Mouse (Mus musculus): ENCODE measurements around the gene Tceal7. TPM values are rescaled to one million over a fixed set of nuclear protein-coding genes. Genes with fewer than 3 reads are reported as not detected.

The Tceal7 gene
- total RNA-seq, 1 experiment: 2.8 TPM

- peak; percentile 50 for DNase-seq (ENCODE audit: low read depth, low spot score)
- in situ Hi-C loops (cut with MboI; ENCODE audit: low sequenced_read_pairs in 2 of 2, unreplicated experiment in 2 of 2): no loop called here
- Histone ChIP-seq H3K4me3 (ENCODE audit: insufficient read depth in 1 of 2, low read depth in 1 of 2, low read length in 2 of 2, poor library complexity in 1 of 2, severe bottlenecking in 1 of 2) (no peak overlapping the region), H3K9ac (ENCODE audit: insufficient read depth, low read depth, low read length, poor library complexity, severe bottlenecking) (no peak overlapping the region), H3K27ac (ENCODE audit: insufficient read depth, low read depth, low read length, poor library complexity, severe bottlenecking) (no peak overlapping the region), H3K4me1 (ENCODE audit: control insufficient read depth in 2 of 2, insufficient read depth in 2 of 2, low read length in 2 of 2, poor library complexity in 1 of 2) (no peaks in the 10 kb centered on the region), H3K36me3 (ENCODE audit: control insufficient read depth, insufficient read depth, low read length, poor library complexity, severe bottlenecking) (no peaks in the 10 kb centered on the region), H3K9me3 (ENCODE audit: control insufficient read depth, insufficient read depth, low read depth, low read length) (no peaks in the 10 kb centered on the region)
- TF ChIP-seq ZC3H11A (IDR thresholded peaks at IDR 0.05; ENCODE audit: borderline replicate concordance, low read depth, low read length) (peak; percentile 71), MAFK (IDR thresholded peaks at IDR 0.05; ENCODE audit: insufficient read depth, low read depth, low read length) (no peak)
Measured at GRCm38 (mm10) chrX:136196873-136197272, 17.7 kb upstream of the Tceal7 start.

GRCm38 (mm10) chrX:136203257-136203656 is 11.3 kb upstream of the Tceal7 start:
- Histone ChIP-seq H3K27ac (ENCODE audit: insufficient read depth, low read depth, low read length, poor library complexity, severe bottlenecking) (no peak overlapping the region), H3K9me3 (ENCODE audit: control insufficient read depth, insufficient read depth, low read depth, low read length) (no peaks in the 10 kb centered on the region), H3K4me1 (ENCODE audit: control insufficient read depth in 2 of 2, insufficient read depth in 2 of 2, low read length in 2 of 2, poor library complexity in 1 of 2) (no peaks in the 10 kb centered on the region), H3K9ac (ENCODE audit: insufficient read depth, low read depth, low read length, poor library complexity, severe bottlenecking) (0 out of 2 replicates have a peak overlapping the region, but pooled peaks have one; percentile 32), H3K4me3 (ENCODE audit: insufficient read depth in 1 of 2, low read depth in 1 of 2, low read length in 2 of 2, poor library complexity in 1 of 2, severe bottlenecking in 1 of 2) (peak overlapping the region; percentile 58), H3K36me3 (ENCODE audit: control insufficient read depth, insufficient read depth, low read length, poor library complexity, severe bottlenecking) (no peaks in the 10 kb centered on the region)
- DNase-seq (ENCODE audit: low read depth, low spot score): no peak
- in situ Hi-C loops (cut with MboI; ENCODE audit: low sequenced_read_pairs in 2 of 2, unreplicated experiment in 2 of 2): no loop called here
- TF ChIP-seq ZC3H11A (IDR thresholded peaks at IDR 0.05; ENCODE audit: borderline replicate concordance, low read depth, low read length): no peak
- TF ChIP-seq ZNF384 (IDR thresholded peaks at IDR 0.05; ENCODE audit: low read depth, low read length): no peak
- TF ChIP-seq MAFK (IDR thresholded peaks at IDR 0.05; ENCODE audit: insufficient read depth, low read depth, low read length): no peak
- TF ChIP-seq HCFC1 (IDR thresholded peaks at IDR 0.05; ENCODE audit: borderline replicate concordance, insufficient read depth, low read length): no peak
- TF ChIP-seq CHD2 (IDR thresholded peaks at IDR 0.05; ENCODE audit: low read depth, low read length): no peak

DNA sequence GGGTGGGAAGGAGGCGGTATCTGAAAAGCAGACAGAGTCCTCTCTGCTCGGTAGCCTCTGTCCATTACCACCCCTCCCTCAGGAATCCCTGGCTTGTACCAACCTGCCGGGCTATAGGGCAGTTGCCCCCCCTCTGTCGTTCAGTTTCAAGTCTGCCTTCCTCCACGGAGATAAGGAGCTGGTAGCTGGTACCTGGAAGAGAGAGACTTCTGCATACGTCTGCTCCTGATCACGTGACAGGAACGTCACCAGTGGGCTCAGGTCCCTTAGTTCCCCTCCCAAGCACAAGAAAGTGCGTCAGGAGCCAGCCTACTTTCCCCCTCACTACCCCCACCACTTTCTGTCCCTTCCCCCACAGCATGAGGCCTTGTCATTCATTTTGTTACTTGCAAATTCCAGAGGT is 10.9 kb upstream of the Tceal7 start, which contains the start of gene Tceal5:
Gene Tceal5 (minus strand): TSS at position 213 of the 403 bp plus-strand sequence.
- no peak within 1 kb of the TSS for H3K27ac ChIP-seq (ENCODE audit: insufficient read depth, low read depth, low read length, poor library complexity, severe bottlenecking)
- no peaks in the 10 kb centered on the region for H3K4me1 ChIP-seq (ENCODE audit: control insufficient read depth in 2 of 2, insufficient read depth in 2 of 2, low read length in 2 of 2, poor library complexity in 1 of 2)
- peak within 1 kb of the TSS; percentile 58 for H3K4me3 ChIP-seq (ENCODE audit: insufficient read depth in 1 of 2, low read depth in 1 of 2, low read length in 2 of 2, poor library complexity in 1 of 2, severe bottlenecking in 1 of 2)
- TF ChIP-seq MAFK (IDR thresholded peaks at IDR 0.05; ENCODE audit: insufficient read depth, low read depth, low read length) (no peak), ZC3H11A (IDR thresholded peaks at IDR 0.05; ENCODE audit: borderline replicate concordance, low read depth, low read length) (no peak), ZNF384 (IDR thresholded peaks at IDR 0.05; ENCODE audit: low read depth, low read length) (no peak), CHD2 (IDR thresholded peaks at IDR 0.05; ENCODE audit: low read depth, low read length) (no peak), HCFC1 (IDR thresholded peaks at IDR 0.05; ENCODE audit: borderline replicate concordance, insufficient read depth, low read length) (no peak)
- in situ Hi-C loops (cut with MboI; ENCODE audit: low sequenced_read_pairs in 2 of 2, unreplicated experiment in 2 of 2): no loop called here
- H3K9ac ChIP-seq (ENCODE audit: insufficient read depth, low read depth, low read length, poor library complexity, severe bottlenecking): 0 out of 2 replicates have a peak within 1 kb of the TSS, but pooled peaks have one; percentile 32
- H3K9me3 ChIP-seq (ENCODE audit: control insufficient read depth, insufficient read depth, low read depth, low read length): no peaks in the 10 kb centered on the region
- no peaks in the 10 kb centered on the region for H3K36me3 ChIP-seq (ENCODE audit: control insufficient read depth, insufficient read depth, low read length, poor library complexity, severe bottlenecking)
- DNase-seq (ENCODE audit: low read depth, low spot score): no peak

- Histone ChIP-seq H3K4me1 (ENCODE audit: control insufficient read depth in 2 of 2, insufficient read depth in 2 of 2, low read length in 2 of 2, poor library complexity in 1 of 2) (no peaks in the 10 kb centered on the region), H3K27ac (ENCODE audit: insufficient read depth, low read depth, low read length, poor library complexity, severe bottlenecking) (no peak overlapping the region), H3K9ac (ENCODE audit: insufficient read depth, low read depth, low read length, poor library complexity, severe bottlenecking) (no peak overlapping the region), H3K4me3 (ENCODE audit: insufficient read depth in 1 of 2, low read depth in 1 of 2, low read length in 2 of 2, poor library complexity in 1 of 2, severe bottlenecking in 1 of 2) (no peak overlapping the region), H3K9me3 (ENCODE audit: control insufficient read depth, insufficient read depth, low read depth, low read length) (no peaks in the 10 kb centered on the region), H3K36me3 (ENCODE audit: control insufficient read depth, insufficient read depth, low read length, poor library complexity, severe bottlenecking) (no peaks in the 10 kb centered on the region)
- no peak for TF ChIP-seq MAFK (IDR thresholded peaks at IDR 0.05; ENCODE audit: insufficient read depth, low read depth, low read length)
- no peak for TF ChIP-seq ZNF384 (IDR thresholded peaks at IDR 0.05; ENCODE audit: low read depth, low read length)
- TF ChIP-seq ZC3H11A (IDR thresholded peaks at IDR 0.05; ENCODE audit: borderline replicate concordance, low read depth, low read length): no peak
- no peak for TF ChIP-seq CHD2 (IDR thresholded peaks at IDR 0.05; ENCODE audit: low read depth, low read length)
- no peak for TF ChIP-seq HCFC1 (IDR thresholded peaks at IDR 0.05; ENCODE audit: borderline replicate concordance, insufficient read depth, low read length)
- in situ Hi-C loops (cut with MboI; ENCODE audit: low sequenced_read_pairs in 2 of 2, unreplicated experiment in 2 of 2): no loop called here
- DNase-seq (ENCODE audit: low read depth, low spot score): no peak
Measured at GRCm38 (mm10) chrX:136204406-136204805, 10.2 kb upstream of the Tceal7 start.

DNA sequence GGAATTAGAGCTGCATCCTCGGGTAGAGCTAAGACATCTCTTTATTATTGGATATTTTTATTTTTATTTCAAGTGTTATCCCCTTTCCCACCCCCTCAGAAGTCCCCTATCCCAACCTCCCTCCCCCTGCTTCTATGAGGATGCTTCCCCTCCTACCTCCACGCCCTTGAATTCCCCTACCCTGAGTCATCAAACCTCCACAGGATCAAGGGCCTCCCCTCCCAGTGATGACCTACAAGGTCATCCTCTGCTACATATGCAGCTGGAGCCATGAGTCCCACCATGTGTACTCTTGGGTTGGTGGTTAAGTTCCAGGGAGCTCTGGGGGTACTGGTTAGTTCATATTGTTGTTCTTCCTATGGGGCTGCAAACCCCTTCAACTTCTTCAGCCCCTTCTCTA is 1.2 kb upstream of the Tceal7 start:
- in situ Hi-C loops (cut with MboI; ENCODE audit: low sequenced_read_pairs in 2 of 2, unreplicated experiment in 2 of 2): no loop called here
- TF ChIP-seq HCFC1 (IDR thresholded peaks at IDR 0.05; ENCODE audit: borderline replicate concordance, insufficient read depth, low read length): no peak
- no peak for TF ChIP-seq ZNF384 (IDR thresholded peaks at IDR 0.05; ENCODE audit: low read depth, low read length)
- no peak for TF ChIP-seq MAFK (IDR thresholded peaks at IDR 0.05; ENCODE audit: insufficient read depth, low read depth, low read length)
- TF ChIP-seq CHD2 (IDR thresholded peaks at IDR 0.05; ENCODE audit: low read depth, low read length): no peak
- no peak for TF ChIP-seq ZC3H11A (IDR thresholded peaks at IDR 0.05; ENCODE audit: borderline replicate concordance, low read depth, low read length)
- no peak overlapping the region for H3K4me3 ChIP-seq (ENCODE audit: insufficient read depth in 1 of 2, low read depth in 1 of 2, low read length in 2 of 2, poor library complexity in 1 of 2, severe bottlenecking in 1 of 2)
- H3K27ac ChIP-seq (ENCODE audit: insufficient read depth, low read depth, low read length, poor library complexity, severe bottlenecking): no peak overlapping the region
- no peaks in the 10 kb centered on the region for H3K4me1 ChIP-seq (ENCODE audit: control insufficient read depth in 2 of 2, insufficient read depth in 2 of 2, low read length in 2 of 2, poor library complexity in 1 of 2)
- H3K9ac ChIP-seq (ENCODE audit: insufficient read depth, low read depth, low read length, poor library complexity, severe bottlenecking): no peak overlapping the region
- no peaks in the 10 kb centered on the region; the same call in 1 of the 2 replicates for H3K36me3 ChIP-seq (ENCODE audit: control insufficient read depth, insufficient read depth, low read length, poor library complexity, severe bottlenecking)
- no peaks in the 10 kb centered on the region for H3K9me3 ChIP-seq (ENCODE audit: control insufficient read depth, insufficient read depth, low read depth, low read length)
- DNase-seq (ENCODE audit: low read depth, low spot score): no peak
